Mouse (Mus musculus): ENCODE results near the gene Pappa.

Pappa gene

GRCm38 (mm10) chr4:65123741-65124224 is at the start of gene Pappa:
Pappa (plus strand) TSS chr4:65124174.
- no peak for DNase-seq (ENCODE audit: low spot score in 2 of 2)

GRCm38 (mm10) chr4:65077906-65078615 is 45.9 kb upstream of the Pappa start:
- no peak for DNase-seq (ENCODE audit: low spot score in 2 of 2)

- no peak for DNase-seq (ENCODE audit: low spot score in 2 of 2)
These were observed 37.1 kb upstream of the Pappa start for GRCm38 (mm10) chr4:65086864-65087263.

- DNase-seq (ENCODE audit: low spot score in 2 of 2) = no peak
These were observed 36.4 kb upstream of the Pappa start for GRCm38 (mm10) chr4:65087592-65087991.

GRCm38 (mm10) chr4:65092191-65092590 is 31.8 kb upstream of the Pappa start:
- DNase-seq (ENCODE audit: low spot score in 2 of 2) = no peak

GRCm38 (mm10) chr4:65120329-65120728 is 3.6 kb upstream of the Pappa start:
- DNase-seq (ENCODE audit: low spot score in 2 of 2) = no peak

- no peak for DNase-seq (ENCODE audit: low spot score in 2 of 2)
These were observed 1.1 kb upstream of the Pappa start for GRCm38 (mm10) chr4:65122841-65123240.

- no peak for DNase-seq (ENCODE audit: low spot score in 2 of 2)
These were observed 586 bp downstream of the Pappa start for GRCm38 (mm10) chr4:65124369-65125151.

- peak; percentile 18 to 21 for DNase-seq (ENCODE audit: low spot score in 2 of 2)
These were observed 1.7 kb downstream of the Pappa start for GRCm38 (mm10) chr4:65125341-65126332.

GRCm38 (mm10) chr4:65126451-65127290 is 2.7 kb downstream of the Pappa start:
- peak in 1 of 2 experiments; percentile 29 for DNase-seq (ENCODE audit: low spot score in 2 of 2)

- DNase-seq (ENCODE audit: low spot score in 2 of 2) = peak in 1 of 2 experiments; percentile 27
These were observed 3.3 kb downstream of the Pappa start for GRCm38 (mm10) chr4:65127291-65127590.

GRCm38 (mm10) chr4:65132657-65133056 is 8.7 kb downstream of the Pappa start:
- no peak for DNase-seq (ENCODE audit: low spot score in 2 of 2)

GRCm38 (mm10) chr4:65134358-65134757 is 10.4 kb downstream of the Pappa start:
- DNase-seq (ENCODE audit: low spot score in 2 of 2) = no peak

GRCm38 (mm10) chr4:65135109-65135508 is 11.1 kb downstream of the Pappa start:
- no peak for DNase-seq (ENCODE audit: low spot score in 2 of 2)

GRCm38 (mm10) chr4:65136541-65136940 is 12.6 kb downstream of the Pappa start:
- no peak for DNase-seq (ENCODE audit: low spot score in 2 of 2)

GRCm38 (mm10) chr4:65146936-65147335 is 23.0 kb downstream of the Pappa start:
- DNase-seq (ENCODE audit: low spot score in 2 of 2) = no peak

GRCm38 (mm10) chr4:65153601-65154000 is 29.6 kb downstream of the Pappa start:
- no peak for DNase-seq (ENCODE audit: low spot score in 2 of 2)

- DNase-seq (ENCODE audit: low spot score in 2 of 2) = no peak
These were observed 32.3 kb downstream of the Pappa start for GRCm38 (mm10) chr4:65156231-65156630.

- no peak for DNase-seq (ENCODE audit: low spot score in 2 of 2)
These were observed 34.7 kb downstream of the Pappa start for GRCm38 (mm10) chr4:65158651-65159050.

- DNase-seq (ENCODE audit: low spot score in 2 of 2) = no peak
These were observed 35.5 kb downstream of the Pappa start for GRCm38 (mm10) chr4:65159481-65159880.

GRCm38 (mm10) chr4:65163698-65164097 is 39.7 kb downstream of the Pappa start:
- no peak for DNase-seq (ENCODE audit: low spot score in 2 of 2)
